Comparison of ENCODE assay signal across 20 mouse cellular contexts in genomic region chr11:54040676-54041075, GRCm38 (mm10). TPM values are rescaled to one million over a fixed set of nuclear protein-coding genes. Genes with fewer than 3 reads are reported as not detected.
DNase-seq lines count a peak whose midpoint lies in the region; ATAC-seq and TF ChIP-seq lines count a peak whose summit lies in the region.
"Had no signal": no experiment of that assay in that cellular context is flagged by ENCODE, and none has a peak within 500 bp of the region (broad histone marks: within the 10 kb centered on the region; RNA-seq: fewer than 3 reads in every experiment).

No protein-coding gene starts in this region.

- no peak overlapping the region for H3K27ac ChIP-seq in kidney, embryonic 14.5 days (ENCODE audit: low read depth, low read length)
- peak overlapping the region; percentile 82 for H3K27ac ChIP-seq in kidney, adult 2 months (ENCODE audit: insufficient read depth, low read depth, low read length)
- H3K27ac ChIP-seq in kidney, embryonic 16.5 days (ENCODE audit: low read length) = no peak overlapping the region

- no peak for TF ChIP-seq POLR2A in kidney, adult 2 months (IDR thresholded peaks at IDR 0.05; ENCODE audit: low read depth, low read length)

- H3K4me1 ChIP-seq in kidney, embryonic 14.5 days (ENCODE audit: control insufficient read depth, insufficient read depth, low read length) = no peaks in the 10 kb centered on the region
- H3K4me1 ChIP-seq in kidney, adult 2 months (ENCODE audit: control insufficient read depth, insufficient read depth, low read length) = peaks cover 3% of the 10 kb centered on the region; the same call in 1 of the 2 replicates
- H3K4me1 ChIP-seq in kidney, embryonic 16.5 days (ENCODE audit: insufficient read depth, low read length) = no peaks in the 10 kb centered on the region

- H3K36me3 ChIP-seq in kidney, embryonic 14.5 days (ENCODE audit: control insufficient read depth, insufficient read depth, low read length) = no peaks in the 10 kb centered on the region
- H3K36me3 ChIP-seq in kidney, adult 2 months (ENCODE audit: control insufficient read depth, insufficient read depth, low read length) = no peaks in the 10 kb centered on the region
- H3K36me3 ChIP-seq in kidney, embryonic 16.5 days (ENCODE audit: insufficient read depth, low read length) = no peaks in the 10 kb centered on the region
- H3K36me3 ChIP-seq: G1E had no signal

- ATAC-seq in kidney, embryonic 14.5 days (ENCODE audit: low FRiP score, low TSS enrichment) = no peak
- ATAC-seq in kidney, embryonic 16.5 days (ENCODE audit: low FRiP score, low TSS enrichment) = no peak
- ATAC-seq: activated CD4-positive, CD25-positive, alpha-beta regulatory T cell, adult 4 months; CD4-positive, CD25-positive, alpha-beta regulatory T cell, adult 4 months; Patski had no signal

- no peak for TF ChIP-seq CTCF in kidney, adult 2 months (conservative IDR thresholded peaks at IDR 0.05; ENCODE audit: insufficient read depth, insufficient read length, low read depth, low read length)

- H3K9me3 ChIP-seq in kidney, embryonic 14.5 days (ENCODE audit: control insufficient read depth, low read length) = no peaks in the 10 kb centered on the region
- no peaks in the 10 kb centered on the region for H3K9me3 ChIP-seq in kidney, embryonic 16.5 days (ENCODE audit: low read length)
- H3K9me3 ChIP-seq: G1E had no signal

- no peak overlapping the region for H3K4me3 ChIP-seq in kidney, embryonic 14.5 days (ENCODE audit: low read length)
- no peak overlapping the region for H3K4me3 ChIP-seq in kidney, adult 2 months (ENCODE audit: insufficient read depth, low read depth, low read length)
- H3K4me3 ChIP-seq in kidney, embryonic 16.5 days (ENCODE audit: low read length) = no peak overlapping the region

- no peaks in the 10 kb centered on the region for H3K27me3 ChIP-seq in kidney, embryonic 14.5 days (ENCODE audit: control insufficient read depth, insufficient read depth, low read length)
- no peaks in the 10 kb centered on the region; the same call in 1 of the 2 replicates for H3K27me3 ChIP-seq in kidney, adult 2 months (replicated peaks; ENCODE audit: control insufficient read depth, insufficient read depth, low read length)
- H3K27me3 ChIP-seq in kidney, embryonic 16.5 days (ENCODE audit: insufficient read depth, low read length) = no peaks in the 10 kb centered on the region
- H3K27me3 ChIP-seq: Patski had no signal

- H3K9ac ChIP-seq in kidney, embryonic 14.5 days (ENCODE audit: low read depth, low read length) = no peak overlapping the region
- H3K9ac ChIP-seq in kidney, embryonic 16.5 days (replicated peaks; ENCODE audit: low read length) = no peak overlapping the region

- DNase-seq in kidney, adult 11 months = peak; percentile 13
- DNase-seq in kidney, adult 2 months = peak; percentile 67
- no peak for DNase-seq in kidney, postnatal 4 days
- peak; percentile 79 for DNase-seq in kidney, adult 9 months
- DNase-seq: adrenal gland, adult 2 months; adrenal gland, adult 8-10 months; adrenal gland, postnatal 10 days; adrenal gland, postnatal 14 days; adrenal gland, postnatal 25 days; adrenal gland, postnatal 36 days; B cell, adult 2 months; cerebellum, adult 11 months; cerebellum, adult 11-12 months; cerebellum, adult 18-20 months had no signal

- WGBS in kidney, embryonic 14.5 days = 97% methylated on average over 6 of the region's 6 CpGs
- WGBS in kidney, adult 2 months = 65% methylated on average over 6 of the region's 6 CpGs
- 92% methylated on average over 6 of the region's 6 CpGs for WGBS in kidney, embryonic 16.5 days

- H3K4me2 ChIP-seq in kidney, embryonic 14.5 days (replicated peaks; ENCODE audit: low read depth, low read length) = no peak overlapping the region
- H3K4me2 ChIP-seq in kidney, embryonic 16.5 days (replicated peaks; ENCODE audit: low read depth, low read length) = no peak overlapping the region

RNA-seq across cellular contexts. Expression of gene Slc22a4, which starts 12.8 kb away (rescaled TPM):
- polyA plus RNA-seq in kidney, embryonic 14.5 days (2014; fragmentation: Nextera tagmentation; extraction: Ambion mirVana) = 0.99 and 1.4 TPM in 2 replicates
- 46.7 and 56.8 TPM in 2 replicates for polyA plus RNA-seq in kidney, adult 2 months (2012; rRNA removed)
- 1.00 and 1.2 TPM in 2 replicates for polyA plus RNA-seq in kidney, embryonic 16.5 days (2015; fragmentation: Nextera tagmentation; extraction: Ambion mirVana)
- polyA plus RNA-seq: CD4-positive, CD25-positive, alpha-beta regulatory T cell, adult 4 months; G1E had no signal

RNA-seq across cellular contexts. Expression of gene Pdlim4, which starts 28.1 kb away (rescaled TPM):
- polyA plus RNA-seq in kidney, embryonic 14.5 days (2014; fragmentation: Nextera tagmentation; extraction: Ambion mirVana) = 52.1 and 54.6 TPM in 2 replicates
- 13.0 and 15.2 TPM in 2 replicates for polyA plus RNA-seq in kidney, adult 2 months (2012; rRNA removed)
- polyA plus RNA-seq in kidney, embryonic 16.5 days (2015; fragmentation: Nextera tagmentation; extraction: Ambion mirVana) = 50.3 and 55.0 TPM in 2 replicates
- polyA plus RNA-seq: G1E had no signal

RNA-seq across cellular contexts. Expression of gene P4ha2, which starts 59.2 kb away (rescaled TPM):
- polyA plus RNA-seq in kidney, embryonic 14.5 days (2014; fragmentation: Nextera tagmentation; extraction: Ambion mirVana) = 19.3 and 25.1 TPM in 2 replicates
- polyA plus RNA-seq in kidney, adult 2 months (2012; rRNA removed) = 17.9 and 23.4 TPM in 2 replicates
- 38.1 and 43.0 TPM in 2 replicates for polyA plus RNA-seq in kidney, embryonic 16.5 days (2015; fragmentation: Nextera tagmentation; extraction: Ambion mirVana)
- polyA plus RNA-seq: activated CD4-positive, CD25-positive, alpha-beta regulatory T cell, adult 4 months; CD4-positive, CD25-positive, alpha-beta regulatory T cell, adult 4 months; G1E had no signal

Comparison
In these comparisons a context has a peak if more than half of its experiments do, and no peak if none do; other contexts are left out.
1. DNase-seq: peak in kidney, adult 11 months (single experiment), kidney, adult 2 months (single experiment) and kidney, adult 9 months (single experiment); none in kidney, postnatal 4 days (0 of 2).
2. RNA of gene Slc22a4, which starts 12.8 kb away (polyA plus RNA-seq): 46.7 to 56.8 TPM in kidney, adult 2 months; 0.99 to 1.4 TPM in kidney, embryonic 14.5 days and 1.00 to 1.2 TPM in kidney, embryonic 16.5 days; every median in the first group is over 10 times any median in the second.